Mouse (Mus musculus) induced T-regulatory cell, adult 2 months (primary cell): ENCODE measurements around the gene Anp32e.
"Not testable (repeated sequence)": the region's sequence is repeated elsewhere in the genome, so short reads cannot be mapped to it uniquely, and the experiment has no call there.

Experiments used
- DNase-seq: peaks from one replicate; pipeline ENCODE4 v3.0.0-alpha.2; 2012; ENCODE audit warnings: low read depth

The Anp32e gene

GRCm38 (mm10) chr3:95944742-95945141, 15.7 kb downstream of the Anp32e start:
- no peak for DNase-seq

DNA sequence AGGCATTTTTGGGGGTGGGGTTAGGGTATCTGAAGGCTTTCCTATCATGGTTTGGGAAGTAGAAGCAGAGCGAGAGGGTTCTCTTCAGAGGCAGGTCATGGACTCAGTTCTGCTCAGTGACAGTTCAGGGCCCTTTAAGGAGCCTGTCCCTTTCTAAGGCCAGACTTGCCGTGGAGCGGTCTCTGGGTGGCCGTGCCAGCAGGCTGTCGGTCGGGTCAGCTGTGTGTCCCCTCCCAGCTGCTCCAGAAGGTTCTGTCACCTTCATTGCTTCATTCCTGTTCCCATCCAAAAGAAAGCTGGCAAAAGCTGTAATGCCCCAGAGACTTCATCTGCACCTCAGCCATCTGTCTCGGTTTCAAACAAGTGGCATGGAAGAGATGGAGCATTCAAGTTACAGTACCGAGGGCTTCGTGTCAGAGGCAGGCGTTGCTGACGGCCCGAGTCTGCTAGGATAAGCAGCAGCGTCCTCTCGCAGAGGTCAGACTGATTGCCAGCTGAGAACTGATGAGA, 16.7 kb downstream of the Anp32e start:
- DNase-seq, result no peak

DNA sequence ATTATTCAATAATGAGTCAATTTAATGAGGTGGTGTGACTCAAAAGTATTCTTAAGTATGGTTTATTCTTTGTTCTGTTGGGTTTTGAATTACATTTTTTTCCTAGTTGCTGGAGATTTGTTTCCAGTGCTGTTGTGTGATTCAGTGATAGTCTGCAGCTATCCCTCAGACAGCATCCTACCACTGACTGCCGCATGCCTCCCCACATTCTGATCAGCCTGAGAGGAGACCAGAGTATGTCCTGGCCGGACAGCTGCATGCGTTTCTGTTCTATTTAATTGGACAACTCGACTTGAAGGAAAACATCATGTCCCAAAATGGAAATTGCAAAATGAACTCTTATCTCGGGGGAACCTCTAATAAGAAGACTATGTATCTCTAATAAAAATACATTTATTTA, 19.3 kb downstream of the Anp32e start:
- no peak for DNase-seq

- DNase-seq, result peak; percentile 97
Observed at GRCm38 (mm10) chr3:95950763-95951551, 21.9 kb downstream of the Anp32e start.

GRCm38 (mm10) chr3:95951566-95951965, 22.5 kb downstream of the Anp32e start:
- not testable (repeated sequence) for DNase-seq

DNA sequence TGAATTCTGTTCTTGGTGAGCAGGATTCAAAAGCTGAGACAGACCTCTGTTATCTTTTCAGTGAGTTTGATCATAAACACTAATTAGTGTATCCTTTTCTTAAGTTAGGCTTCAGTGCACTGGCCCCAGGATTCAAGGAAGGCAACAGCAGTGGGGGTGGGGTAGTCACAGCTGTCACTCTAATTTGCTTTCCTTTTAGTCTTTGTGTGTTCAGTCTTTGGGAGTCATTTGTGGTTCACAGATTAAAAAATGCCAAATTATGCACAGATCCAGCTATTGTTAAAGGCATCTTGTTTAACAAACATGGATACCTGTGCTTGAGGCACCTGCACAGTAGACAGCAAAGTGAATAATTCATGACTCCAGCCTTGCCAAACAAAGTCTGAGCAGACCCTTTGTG, 24.0 kb downstream of the Anp32e start:
- DNase-seq, result no peak

DNA sequence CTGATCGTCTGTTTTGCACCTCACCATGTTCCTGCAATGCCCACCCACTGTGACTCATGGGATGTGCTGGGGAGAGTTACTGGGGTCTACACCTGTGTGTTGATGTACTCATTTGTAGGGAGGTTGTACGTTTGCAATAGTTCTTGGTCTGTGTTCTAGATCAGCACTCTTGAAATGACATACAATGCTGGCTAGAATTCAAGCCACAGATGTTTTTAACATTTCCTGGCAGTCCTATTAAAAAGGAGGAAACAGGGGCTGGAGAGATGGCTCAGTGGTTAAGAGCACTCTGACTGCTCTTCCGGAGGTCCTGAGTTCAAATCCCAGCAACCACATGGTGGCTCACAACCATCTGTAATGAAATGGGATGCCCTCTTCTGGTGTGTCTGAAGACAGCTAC, 24.5 kb downstream of the Anp32e start:
- DNase-seq, result no peak

DNA sequence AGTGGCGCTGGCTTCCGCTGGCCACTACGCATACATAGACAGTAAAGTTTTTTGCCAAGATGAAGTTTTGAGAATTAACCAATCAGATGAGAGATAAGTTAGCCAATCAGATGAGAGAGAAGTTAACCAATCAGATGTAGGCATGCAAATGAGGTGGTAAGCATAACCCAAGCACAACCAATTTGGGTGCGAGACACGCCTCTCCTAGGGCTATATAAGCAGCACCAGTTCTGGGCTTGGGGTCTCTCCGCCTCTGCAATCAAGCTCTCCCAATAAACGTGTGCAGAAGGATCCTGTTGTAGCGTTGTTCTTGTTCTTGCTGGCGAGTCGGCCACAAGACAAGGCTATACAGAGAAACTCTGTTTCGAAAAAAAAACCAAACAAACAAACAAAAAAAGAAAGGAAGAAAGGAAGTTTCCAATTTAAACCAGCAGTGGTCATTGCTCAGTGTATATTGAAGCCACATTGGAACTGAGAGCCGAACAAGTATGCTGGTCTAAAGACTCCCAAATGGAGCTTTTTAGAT, 25.7 kb downstream of the Anp32e start:
- DNase-seq, result not testable (repeated sequence)

- no peak for DNase-seq
Observed at GRCm38 (mm10) chr3:95955318-95955717, 26.3 kb downstream of the Anp32e start.

GRCm38 (mm10) chr3:95957359-95958148, 28.5 kb downstream of the Anp32e start:
- DNase-seq, result no peak

- DNase-seq, result peak; percentile 83
Observed at GRCm38 (mm10) chr3:95959082-95959481, 30.0 kb downstream of the Anp32e start.

DNA sequence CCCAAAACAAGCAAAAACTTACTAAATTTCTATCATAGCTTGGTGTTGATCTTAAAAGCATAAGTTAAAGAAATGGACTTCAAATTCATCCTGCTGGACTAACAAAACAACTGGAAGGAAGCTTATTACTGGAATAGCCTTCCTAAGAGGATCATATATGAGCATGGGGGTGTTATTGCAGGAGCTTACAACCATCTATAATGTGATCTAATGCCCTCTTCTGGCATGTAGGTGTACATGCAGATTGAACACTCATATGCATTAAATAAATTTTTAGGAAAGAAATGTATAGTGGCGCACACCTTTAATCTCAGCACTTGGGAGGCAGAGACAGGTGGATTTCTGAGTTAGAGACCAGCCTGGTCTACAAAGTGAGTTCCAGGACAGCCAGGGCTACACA, 30.8 kb downstream of the Anp32e start:
- DNase-seq, result peak; percentile 55

DNA sequence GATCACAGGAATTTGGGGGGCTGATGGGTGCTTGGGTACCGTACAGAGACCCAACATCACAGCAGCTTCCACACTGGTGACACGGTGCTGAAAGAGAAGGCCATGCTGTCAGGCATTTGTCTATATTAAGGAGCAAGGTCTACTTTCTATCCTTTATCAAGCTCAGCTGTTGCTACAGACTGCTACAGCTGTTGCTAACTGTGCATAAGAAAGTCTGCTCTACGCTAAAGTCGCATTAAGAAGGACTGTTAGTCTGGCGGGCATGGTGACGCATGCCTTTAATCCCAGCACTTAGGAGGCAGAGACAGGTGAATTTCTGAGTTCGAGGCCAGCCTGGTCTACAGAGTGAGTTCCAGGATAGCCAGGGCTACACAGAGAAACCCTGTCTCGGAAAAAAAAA, 33.1 kb downstream of the Anp32e start:
- not testable (repeated sequence) for DNase-seq

GRCm38 (mm10) chr3:95963230-95963629, 34.2 kb downstream of the Anp32e start:
- no peak for DNase-seq

- DNase-seq, result peak; percentile 68
Observed at GRCm38 (mm10) chr3:95963681-95964080, 34.6 kb downstream of the Anp32e start.

- peak; percentile 72 for DNase-seq
Observed at GRCm38 (mm10) chr3:95965518-95966451, 36.7 kb downstream of the Anp32e start.

DNA sequence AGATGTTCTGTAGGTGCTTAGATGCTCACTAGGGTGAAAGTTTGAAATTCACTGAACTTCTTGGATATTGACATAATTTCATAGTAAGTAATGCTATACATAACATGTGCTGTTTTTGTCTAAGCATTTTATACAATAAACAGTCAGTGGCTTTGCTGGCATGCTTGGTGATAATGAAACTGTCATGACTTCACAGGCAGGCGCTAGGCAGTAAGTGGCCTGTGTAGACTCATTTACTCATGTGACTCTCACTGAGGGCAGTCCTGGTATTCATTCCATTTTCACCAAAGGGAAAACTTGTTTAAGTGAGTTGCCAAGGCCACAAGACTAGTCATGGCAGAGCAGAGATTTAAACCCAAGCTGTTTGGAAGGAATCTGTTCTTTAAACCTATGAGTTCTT, 40.2 kb downstream of the Anp32e start:
- DNase-seq, result no peak

GRCm38 (mm10) chr3:95970661-95971060, 41.6 kb downstream of the Anp32e start:
- DNase-seq, result not testable (repeated sequence)

DNA sequence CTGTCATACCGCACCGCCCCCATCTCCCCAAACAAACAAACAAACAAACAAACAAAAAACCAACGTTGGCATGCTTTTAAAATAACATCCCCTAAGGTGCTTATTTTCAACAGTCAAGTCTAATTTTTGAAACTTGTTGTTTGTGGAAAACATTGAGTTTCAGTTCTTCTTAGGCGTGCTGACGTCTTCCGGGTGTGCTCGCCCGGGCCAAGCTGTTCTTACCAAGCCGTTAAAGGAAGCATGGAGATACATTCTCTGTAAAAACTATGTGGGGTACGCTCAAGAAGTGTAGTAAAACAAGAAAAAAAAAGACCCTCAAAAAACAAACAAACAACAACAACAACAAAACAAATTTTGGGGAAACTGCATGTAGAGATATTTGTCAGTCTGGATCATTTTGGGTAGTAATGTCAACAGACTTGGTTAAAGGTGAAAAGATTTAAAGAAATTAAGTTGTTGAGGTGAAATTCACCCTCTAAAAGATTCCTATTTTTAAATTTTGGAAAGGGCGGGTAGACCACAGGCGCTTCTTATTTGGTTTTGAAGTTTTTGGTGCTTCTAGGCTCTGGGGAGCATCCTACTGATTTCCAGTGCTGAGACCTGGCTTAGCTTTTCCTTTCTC, 43.3 kb downstream of the Anp32e start:
- DNase-seq, result peak; percentile 70

DNA sequence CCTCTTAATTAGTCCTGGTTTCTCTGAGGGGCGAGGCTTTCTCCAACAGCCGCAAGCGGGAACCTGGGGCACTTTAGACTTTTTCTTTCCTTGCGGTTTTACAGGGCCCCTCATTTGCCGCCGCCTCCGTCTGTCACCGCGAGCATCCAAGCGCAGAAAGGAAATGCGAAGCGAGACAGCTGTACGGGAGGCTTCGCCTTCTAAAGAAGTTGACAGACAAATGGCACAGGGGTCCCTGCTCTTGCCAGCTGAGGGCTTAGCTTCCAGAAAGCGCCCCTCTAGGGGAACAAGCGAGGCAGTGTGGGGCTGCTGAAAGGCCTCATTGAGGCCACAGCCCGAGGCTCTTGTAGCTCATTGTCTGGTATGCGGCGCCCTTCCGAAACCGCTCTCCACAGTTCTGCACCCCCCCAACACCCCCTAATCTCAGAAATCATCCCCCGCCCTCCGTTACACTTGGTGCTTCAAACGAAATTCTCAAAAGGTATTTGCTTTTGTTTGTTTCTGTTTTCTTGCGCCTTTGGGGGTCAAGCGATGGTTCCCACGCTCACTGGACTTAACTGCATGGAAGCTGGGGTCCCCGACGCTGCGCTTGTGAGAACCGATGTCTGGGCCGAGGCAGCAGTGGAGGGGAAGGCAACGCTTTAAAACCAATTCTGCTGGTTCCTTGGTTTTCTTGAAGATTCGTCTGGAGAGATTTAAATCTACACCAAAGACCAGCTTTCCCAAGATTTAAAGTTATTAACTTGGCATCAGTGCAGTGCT, 44.0 kb downstream of the Anp32e start:
- peak; percentile 80 for DNase-seq
